Mouse (Mus musculus) heart, embryonic 14.5 days (tissue): ENCODE measurements at regions not wholly inside any gene's neighbourhood (a gene's known extent, or its start where the extent isn't known, plus 50 kb on each side); places are given as distances from the start of the nearest gene placed in this dataset.

Experiments used
- ATAC-seq: fragments of 200-750 bp; cut with Nextera tagmentation; 2 replicates; pipeline ENCODE4 v1.8.0; 2017; ENCODE audit warnings: low read depth, moderate TSS enrichment; ENCODE audit not compliant: insufficient number of reproducible peaks, insufficient read depth, low FRiP score
- H3K27ac ChIP-seq, 2 experiments: fragments of 200-500 bp in 1 of 2; fragments of 300-500 bp in 1 of 2; sonication (generic) in 1 of 2; replicated peaks in 1 of 2; 2 replicates each; pipeline ENCODE4 v1.5.1; 2012 to 2014; ENCODE audit warnings: low read depth in 2 of 2, low read length in 2 of 2, control low read depth in 1 of 2, mild to moderate bottlenecking in 1 of 2, mixed read lengths in 1 of 2; ENCODE audit not compliant: control insufficient read depth in 1 of 2, insufficient read depth in 1 of 2
- H3K27me3 ChIP-seq: fragments of 300-500 bp; sonication (generic); 2 replicates; pipeline ENCODE4 v1.6.1; 2014; ENCODE audit warnings: mild to moderate bottlenecking, low read length, control low read depth; ENCODE audit not compliant: control insufficient read depth, insufficient read depth
- H3K36me3 ChIP-seq: fragments of 300-500 bp; sonication (generic); 2 replicates; pipeline ENCODE4 v1.6.1; 2014; ENCODE audit warnings: mild to moderate bottlenecking, control low read depth, low read length, mixed read lengths; ENCODE audit not compliant: control insufficient read depth, insufficient read depth
- H3K4me1 ChIP-seq, 2 experiments: fragments of 200-500 bp in 1 of 2; fragments of 300-500 bp in 1 of 2; sonication (generic) in 1 of 2; 2 replicates each; pipeline ENCODE4 v1.6.1; 2012 to 2014; ENCODE audit warnings: low read length in 2 of 2, control low read depth in 1 of 2, mixed read lengths in 1 of 2; ENCODE audit not compliant: control insufficient read depth in 2 of 2, insufficient read depth in 2 of 2
- H3K4me2 ChIP-seq: fragments of 300-500 bp; sonication (generic); 2 replicates; pipeline ENCODE4 v1.6.1; 2014; ENCODE audit warnings: mild to moderate bottlenecking, low read length
- H3K4me3 ChIP-seq, 2 experiments: fragments of 200-500 bp in 1 of 2; fragments of 300-500 bp in 1 of 2; sonication (generic) in 1 of 2; 2 replicates each; pipeline ENCODE4 v1.5.1; 2012 to 2014; ENCODE audit warnings: low read length in 2 of 2, mild to moderate bottlenecking in 2 of 2, control low read depth in 1 of 2, low read depth in 1 of 2, moderate library complexity in 1 of 2; ENCODE audit not compliant: control insufficient read depth in 1 of 2, insufficient read depth in 1 of 2
- H3K9ac ChIP-seq: fragments of 300-500 bp; sonication (generic); 2 replicates; pipeline ENCODE4 v1.6.1; 2014; ENCODE audit warnings: mild to moderate bottlenecking, low read length
- H3K9me3 ChIP-seq: fragments of 300-500 bp; sonication (generic); 2 replicates; pipeline ENCODE4 v1.6.1; 2016; ENCODE audit warnings: low read length, control low read depth; ENCODE audit not compliant: control insufficient read depth
- WGBS: fragments of 180-500 bp; shearing (Covaris S2); extraction: QIAGEN DNeasy Blood & Tissue Kit; methylation state at CpG from one replicate; pipeline ENCODE4 v1.1.7; 2014; 5-methylcytosine and 5-hydroxymethylcytosine counted together

DNA sequence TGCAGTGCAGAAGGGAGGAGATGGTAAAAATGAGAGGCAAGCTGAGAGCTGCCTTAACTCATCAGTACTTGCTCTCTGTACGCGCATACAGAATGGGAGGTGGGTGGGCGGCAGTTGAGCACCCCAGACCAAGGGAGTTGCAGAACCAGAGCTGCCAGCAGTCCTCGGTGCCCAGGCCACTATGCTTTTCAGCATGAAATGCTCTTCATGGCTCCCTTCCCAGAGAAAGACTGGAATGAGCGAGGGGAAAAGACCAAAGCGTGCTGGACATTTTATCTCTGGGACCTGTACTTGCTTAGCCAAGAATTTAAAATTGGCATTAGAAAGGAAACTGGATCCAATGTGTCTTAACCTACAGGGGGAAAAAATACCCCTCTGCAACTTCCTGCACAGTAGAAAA lies 387.1 kb downstream of the Adgrl2 start:
- WGBS, result 68% methylated on average over 6 of the region's 6 CpGs
- Histone ChIP-seq H3K27me3 (peaks cover 5% of the 10 kb centered on the region; the same call in 1 of the 2 replicates), H3K9ac (no peak overlapping the region), H3K27ac (no peak overlapping the region), H3K9me3 (no peaks in the 10 kb centered on the region), H3K4me3 (no peak overlapping the region), H3K4me2 (no peak overlapping the region), H3K4me1 (peaks cover 0 to 5% of the 10 kb centered on the region in 2 experiments; a peak in 2 of 4 replicates), H3K36me3 (no peaks in the 10 kb centered on the region)
- no peak for ATAC-seq

GRCm38 (mm10) chr3:148602730-148603255 lies 387.6 kb downstream of the Adgrl2 start:
- H3K36me3 ChIP-seq, result no peaks in the 10 kb centered on the region
- ATAC-seq, result no peak
- H3K4me1 ChIP-seq, result peaks cover 0 to 5% of the 10 kb centered on the region in 2 experiments; a peak in 2 of 4 replicates
- WGBS, result 80% methylated on average over 5 of the region's 5 CpGs
- H3K4me2 ChIP-seq, result no peak overlapping the region
- H3K9ac ChIP-seq, result no peak overlapping the region
- H3K9me3 ChIP-seq, result no peaks in the 10 kb centered on the region
- no peak overlapping the region for H3K27ac ChIP-seq
- H3K27me3 ChIP-seq, result peaks cover 5% of the 10 kb centered on the region; the same call in 1 of the 2 replicates
- no peak overlapping the region for H3K4me3 ChIP-seq

GRCm38 (mm10) chr3:148595561-148595960 lies 394.8 kb downstream of the Adgrl2 start:
- no peak overlapping the region for H3K9ac ChIP-seq
- H3K4me3 ChIP-seq, result no peak overlapping the region
- no peaks in the 10 kb centered on the region for H3K4me1 ChIP-seq
- no peaks in the 10 kb centered on the region for H3K27me3 ChIP-seq
- H3K36me3 ChIP-seq, result no peaks in the 10 kb centered on the region
- no peak overlapping the region for H3K27ac ChIP-seq
- ATAC-seq, result no peak
- H3K4me2 ChIP-seq, result no peak overlapping the region
- 88% methylated on average over 4 of the region's 4 CpGs for WGBS
- H3K9me3 ChIP-seq, result no peaks in the 10 kb centered on the region

- Histone ChIP-seq H3K9me3 (no peaks in the 10 kb centered on the region), H3K9ac (no peak overlapping the region), H3K27ac (no peak overlapping the region), H3K4me3 (no peak overlapping the region), H3K27me3 (no peaks in the 10 kb centered on the region), H3K4me2 (no peak overlapping the region), H3K4me1 (no peaks in the 10 kb centered on the region), H3K36me3 (no peaks in the 10 kb centered on the region)
- WGBS, result 69% methylated on average over 2 of the region's 2 CpGs
- ATAC-seq, result no peak
These were observed 400.8 kb downstream of the Adgrl2 start for GRCm38 (mm10) chr3:148589556-148589955.

DNA sequence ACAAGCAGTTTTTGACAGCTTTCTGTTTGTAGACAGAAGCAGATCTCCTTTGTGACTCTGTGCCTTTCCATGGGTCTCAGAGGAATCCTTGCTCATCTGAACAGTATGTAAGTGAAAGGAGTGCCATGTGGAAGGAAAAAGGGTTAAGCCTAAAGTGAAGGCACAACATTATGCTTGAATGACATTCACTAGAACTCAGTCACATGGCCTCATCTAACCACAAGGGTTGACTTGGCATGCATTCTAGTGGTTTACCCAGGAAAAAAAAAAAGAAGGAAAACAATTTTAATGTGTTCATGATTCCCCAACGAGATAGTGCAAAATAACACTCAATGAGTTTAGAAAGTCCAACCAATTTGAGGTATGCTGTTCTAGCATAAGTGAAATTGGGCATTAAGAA lies 414.6 kb downstream of the Adgrl2 start:
- H3K27ac ChIP-seq, result no peak overlapping the region
- H3K9ac ChIP-seq, result no peak overlapping the region
- WGBS, result 60% methylated on average over 1 of the region's 1 CpGs
- no peaks in the 10 kb centered on the region for H3K4me1 ChIP-seq
- no peaks in the 10 kb centered on the region for H3K27me3 ChIP-seq
- H3K4me2 ChIP-seq, result no peak overlapping the region
- H3K36me3 ChIP-seq, result no peaks in the 10 kb centered on the region
- no peak for ATAC-seq
- no peak overlapping the region for H3K4me3 ChIP-seq
- H3K9me3 ChIP-seq, result no peaks in the 10 kb centered on the region

- Histone ChIP-seq H3K27ac (no peak overlapping the region), H3K9me3 (no peaks in the 10 kb centered on the region), H3K36me3 (no peaks in the 10 kb centered on the region), H3K9ac (no peak overlapping the region), H3K4me3 (no peak overlapping the region), H3K27me3 (no peaks in the 10 kb centered on the region), H3K4me2 (no peak overlapping the region), H3K4me1 (no peaks in the 10 kb centered on the region)
- WGBS, result 56% methylated on average over 4 of the region's 4 CpGs
- ATAC-seq, result no peak
These were observed 417.9 kb downstream of the Adgrl2 start for GRCm38 (mm10) chr3:148572493-148572892.

DNA sequence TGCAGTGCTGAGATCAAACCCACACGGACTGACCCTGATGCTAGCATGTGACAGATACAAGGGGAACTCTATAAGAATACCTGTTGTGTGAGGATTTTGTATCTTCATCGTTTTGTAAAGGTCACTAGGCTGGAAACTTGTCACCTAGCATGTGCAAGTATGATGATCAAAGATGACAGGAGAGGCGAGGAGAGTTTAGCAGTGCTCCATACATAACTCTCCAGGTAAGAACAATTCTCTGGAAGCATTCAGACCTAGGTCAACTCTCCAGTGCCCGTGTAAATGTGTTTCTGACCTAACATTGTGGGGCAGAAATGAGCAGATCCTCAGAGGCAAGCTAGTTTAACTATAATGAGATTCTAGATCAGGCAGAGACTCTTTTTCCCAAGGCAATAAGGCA lies 425.6 kb downstream of the Adgrl2 start:
- Histone ChIP-seq H3K4me3 (no peak overlapping the region), H3K27ac (no peak overlapping the region), H3K4me1 (no peaks in the 10 kb centered on the region), H3K4me2 (no peak overlapping the region), H3K27me3 (no peaks in the 10 kb centered on the region), H3K36me3 (no peaks in the 10 kb centered on the region), H3K9ac (no peak overlapping the region), H3K9me3 (no peaks in the 10 kb centered on the region)
- no peak for ATAC-seq
- 71% methylated on average over 4 of the region's 4 CpGs for WGBS

DNA sequence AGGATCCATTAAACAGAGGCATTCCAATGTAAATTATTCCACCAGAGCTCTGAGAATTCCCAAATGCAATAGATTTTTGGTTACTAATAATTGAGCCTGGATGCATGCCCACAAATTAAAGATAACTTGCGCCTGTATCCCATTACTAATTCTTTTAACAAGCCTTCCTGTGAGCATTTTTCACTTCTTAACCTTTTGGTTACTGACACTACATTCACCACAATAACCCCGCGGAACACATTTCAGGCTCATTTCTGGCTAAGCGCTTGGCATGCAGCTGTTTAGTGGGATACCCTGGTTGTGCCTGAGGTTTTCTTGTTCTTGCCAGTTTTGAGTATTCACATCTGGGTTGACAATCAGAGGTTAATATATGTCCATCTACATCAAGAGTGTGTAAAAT lies 429.1 kb downstream of the Adgrl2 start:
- Histone ChIP-seq H3K4me2 (no peak overlapping the region), H3K27ac (no peak overlapping the region), H3K4me1 (no peaks in the 10 kb centered on the region), H3K4me3 (no peak overlapping the region), H3K36me3 (no peaks in the 10 kb centered on the region), H3K27me3 (no peaks in the 10 kb centered on the region), H3K9me3 (no peaks in the 10 kb centered on the region), H3K9ac (no peak overlapping the region)
- 93% methylated on average over 4 of the region's 4 CpGs for WGBS
- no peak for ATAC-seq
